Mouse (Mus musculus) CH12F3 (cell line): ENCODE measurements around the gene Cdc123.

Source experiments
- in situ Hi-C: fragments of 300-500 bp; cut with MboI; formaldehyde crosslinking; loops from 2 replicates; pipeline ENCODE4 v1.14.3; 2020; ENCODE audit warnings: low sequenced_read_pairs

Gene Cdc123

DNA sequence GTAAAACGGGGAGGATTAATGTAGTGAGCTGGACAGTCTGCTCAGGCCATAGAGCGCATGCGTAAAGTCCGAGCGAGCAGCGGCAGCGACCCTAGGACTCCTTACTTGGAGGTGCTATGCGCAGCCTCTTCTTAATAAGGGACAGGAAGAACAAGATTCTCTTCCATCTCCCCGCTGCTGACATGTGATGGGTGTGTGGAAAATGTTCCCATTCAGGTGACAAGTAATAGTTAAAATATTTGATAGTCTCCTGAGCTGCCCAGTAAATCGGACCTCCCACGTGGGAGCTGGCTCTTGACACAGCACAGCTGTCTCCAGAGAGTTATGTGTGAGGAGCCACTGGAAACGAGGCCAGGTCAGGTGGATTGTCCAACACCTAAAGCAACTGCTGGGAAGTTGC lies 98.4 kb downstream of the Cdc123 start:
- in situ Hi-C loops = no loop called here
